Mouse (Mus musculus): ENCODE data around the gene Gfi1. TPM values are rescaled to one million over a fixed set of nuclear protein-coding genes. Genes with fewer than 3 reads are reported as not detected.

Gene Gfi1
- polyA plus RNA-seq, 1 experiment from 2014 or later, result not detected

DNA sequence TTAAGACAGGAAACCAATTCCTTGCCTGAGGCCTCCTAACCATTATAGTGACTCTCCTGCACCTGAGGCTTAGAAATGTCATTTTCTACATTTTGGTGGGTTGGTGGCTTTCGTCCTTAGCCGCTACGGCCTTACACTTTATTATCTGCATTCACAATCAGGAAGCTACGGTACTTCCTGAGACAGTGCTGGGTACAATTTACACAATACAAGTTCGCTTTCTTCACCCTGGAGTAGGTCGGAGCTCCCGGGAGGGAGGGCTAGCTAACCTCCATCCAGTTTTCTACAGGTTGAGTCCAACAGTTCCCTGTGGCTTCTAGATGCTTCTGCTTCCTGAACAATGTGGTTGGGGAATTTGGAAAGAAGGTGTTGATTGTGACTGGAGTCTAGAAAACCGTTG is 26.9 kb downstream of the Gfi1 start:
- H3K9ac ChIP-seq (replicated peaks), result no peak overlapping the region
- H3K36me3 ChIP-seq, result no peaks in the 10 kb centered on the region
- H3K4me1 ChIP-seq, result no peaks in the 10 kb centered on the region
- no peak overlapping the region for H3K4me3 ChIP-seq
- no peaks in the 10 kb centered on the region for H3K9me3 ChIP-seq
- H3K27ac ChIP-seq (replicated peaks), result no peak overlapping the region
- no peak overlapping the region for H3K4me2 ChIP-seq (replicated peaks)
- no peak for ATAC-seq (replicated peaks)
- WGBS, result 85% methylated on average over 8 of the region's 8 CpGs
- H3K27me3 ChIP-seq, result no peaks in the 10 kb centered on the region

DNA sequence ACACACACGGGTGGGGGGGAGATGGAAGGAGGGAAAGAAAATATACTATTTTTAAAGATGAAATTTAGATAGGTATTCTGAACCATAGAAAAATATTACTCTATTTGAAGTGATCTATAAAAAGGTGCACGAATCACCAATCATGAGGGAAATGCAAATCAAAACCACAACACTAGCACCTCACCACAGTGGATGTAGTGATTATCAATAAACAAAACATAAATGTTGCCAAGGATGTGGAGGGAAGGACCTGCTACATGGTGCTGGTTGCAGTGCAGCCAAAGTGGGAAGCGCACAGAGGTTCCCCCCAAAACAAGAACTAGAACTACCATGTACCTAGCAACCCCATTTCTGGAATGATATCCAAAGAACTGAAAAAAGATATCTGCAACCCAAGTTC is 30.8 kb downstream of the Gfi1 start:
- 76% methylated on average over 3 of the region's 3 CpGs for WGBS
- H3K9ac ChIP-seq (replicated peaks), result no peak overlapping the region
- no peaks in the 10 kb centered on the region for H3K36me3 ChIP-seq
- H3K4me3 ChIP-seq, result no peak overlapping the region
- no peak overlapping the region for H3K4me2 ChIP-seq (replicated peaks)
- H3K9me3 ChIP-seq, result no peaks in the 10 kb centered on the region
- H3K27ac ChIP-seq (replicated peaks), result no peak overlapping the region
- ATAC-seq (replicated peaks), result no peak
- no peaks in the 10 kb centered on the region for H3K27me3 ChIP-seq
- no peaks in the 10 kb centered on the region for H3K4me1 ChIP-seq

DNA sequence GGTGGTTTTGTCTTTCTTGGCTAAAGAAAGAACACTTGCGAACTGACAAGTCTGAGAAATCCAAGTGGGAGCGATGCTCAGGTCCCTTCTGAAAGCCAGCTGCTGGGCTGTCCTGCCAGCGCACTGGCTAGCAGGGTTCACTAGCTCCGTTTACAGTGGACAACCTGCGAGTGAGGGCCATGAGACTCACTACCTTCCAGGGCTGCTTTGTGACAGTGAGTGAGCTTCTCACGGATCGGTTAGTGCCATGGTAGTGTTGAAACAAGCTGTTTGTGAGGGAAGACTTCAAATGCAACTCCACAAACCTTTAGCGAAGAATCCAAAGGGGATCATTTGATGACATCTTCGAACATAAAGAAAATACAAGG is 37.4 kb downstream of the Gfi1 start:
- peaks cover 9% of the 10 kb centered on the region; the same call in 1 of the 2 replicates for H3K4me1 ChIP-seq
- no peaks in the 10 kb centered on the region for H3K9me3 ChIP-seq
- peak overlapping the region; percentile 51 for H3K4me3 ChIP-seq
- ATAC-seq (replicated peaks), result peak; percentile 62
- peak overlapping the region; percentile 64 for H3K4me2 ChIP-seq (replicated peaks)
- 21% methylated on average over 9 of the region's 9 CpGs for WGBS
- peaks cover 7% of the 10 kb centered on the region; the same call in 1 of the 2 replicates for H3K27me3 ChIP-seq
- peak overlapping the region; percentile 48 for H3K9ac ChIP-seq (replicated peaks)
- no peaks in the 10 kb centered on the region for H3K36me3 ChIP-seq
- H3K27ac ChIP-seq (replicated peaks), result peak overlapping the region; percentile 26; the same call in 1 of the 2 replicates

DNA sequence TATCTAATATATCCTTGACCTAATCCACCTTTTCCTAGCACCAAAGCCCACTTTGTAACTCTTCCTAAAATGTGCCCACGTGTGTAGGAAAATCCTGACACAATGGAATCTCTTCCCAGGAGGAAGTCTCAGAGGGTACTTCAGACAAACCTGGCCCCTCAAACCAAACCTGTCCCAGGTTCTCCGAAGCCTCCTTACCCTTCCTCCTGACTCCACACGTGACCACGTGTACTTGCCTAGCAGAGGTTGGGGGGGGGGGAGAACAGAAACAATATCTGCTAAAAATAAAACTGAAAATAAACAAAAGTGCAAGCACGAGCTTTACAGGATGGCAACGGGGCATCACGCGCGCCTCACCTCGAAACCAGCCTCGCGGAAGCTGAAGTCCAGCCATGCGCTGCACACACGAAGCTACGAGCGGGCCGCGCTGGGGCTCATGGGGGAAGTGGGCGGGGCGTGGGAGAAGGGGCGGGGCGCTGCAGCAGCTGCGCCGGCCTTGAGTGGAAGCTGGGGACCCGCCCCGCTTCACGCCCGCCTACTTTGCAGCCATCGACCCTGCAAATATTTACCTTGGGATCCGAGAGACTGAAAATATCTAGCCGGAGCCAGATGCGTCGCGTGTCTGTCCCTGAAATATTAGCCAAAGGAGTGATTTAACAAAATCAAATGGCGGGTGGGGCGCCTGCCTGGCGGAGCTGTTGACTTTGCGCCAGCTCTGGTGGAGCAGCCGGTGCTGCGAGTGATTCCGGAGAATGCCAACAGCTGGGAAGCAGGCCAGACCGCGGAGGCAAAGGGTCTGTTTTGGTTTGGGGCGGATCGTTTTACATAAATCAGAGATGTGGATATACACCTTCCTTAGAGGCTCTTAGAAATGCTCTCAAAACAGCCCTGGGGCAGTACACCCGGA is 38.0 kb downstream of the Gfi1 start:
- WGBS, result 17% methylated on average over 44 of the region's 46 CpGs
- peak overlapping the region; percentile 36; the same call in 1 of the 2 replicates for H3K27ac ChIP-seq (replicated peaks)

DNA sequence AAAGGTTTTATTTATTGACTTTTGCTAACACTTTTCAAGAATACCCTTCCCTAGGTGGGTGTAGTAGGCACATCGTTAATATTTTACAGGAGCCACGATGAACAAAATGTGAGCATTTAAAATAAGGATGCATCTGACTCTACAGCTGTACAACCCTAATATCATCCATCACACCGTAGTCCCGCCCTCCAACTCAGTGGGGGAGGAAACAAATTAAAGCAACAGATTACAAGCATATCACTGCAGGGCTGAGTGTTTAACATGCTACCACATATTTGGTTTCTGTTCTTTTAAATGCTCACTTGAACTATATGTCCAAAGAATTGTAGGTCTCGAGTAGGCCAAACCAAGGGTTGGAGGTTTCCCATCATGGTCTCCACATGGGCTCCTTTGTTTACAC is 38.7 kb downstream of the Gfi1 start:
- WGBS, result 93% methylated on average over 5 of the region's 5 CpGs
- no peaks in the 10 kb centered on the region for H3K36me3 ChIP-seq
- no peak overlapping the region for H3K4me3 ChIP-seq
- no peak overlapping the region for H3K27ac ChIP-seq (replicated peaks)
- no peak overlapping the region for H3K9ac ChIP-seq (replicated peaks)
- H3K27me3 ChIP-seq, result peaks cover 7% of the 10 kb centered on the region; the same call in 1 of the 2 replicates
- H3K9me3 ChIP-seq, result no peaks in the 10 kb centered on the region
- 0 out of 2 replicates have a peak, but pooled peaks have one; percentile 8 for ATAC-seq (replicated peaks)
- peaks cover 9% of the 10 kb centered on the region; the same call in 1 of the 2 replicates for H3K4me1 ChIP-seq
- no peak overlapping the region for H3K4me2 ChIP-seq (replicated peaks)

More for the DNA sequence above, 38.0 kb downstream of the Gfi1 start:
- Histone ChIP-seq H3K27me3 (peaks cover 7% of the 10 kb centered on the region; the same call in 1 of the 2 replicates), H3K36me3 (no peaks in the 10 kb centered on the region), H3K4me3 (peak overlapping the region; percentile 51), H3K4me2 (replicated peaks) (peak overlapping the region; percentile 64), H3K4me1 (peaks cover 9% of the 10 kb centered on the region; the same call in 1 of the 2 replicates), H3K9ac (replicated peaks) (peak overlapping the region; percentile 48), H3K9me3 (no peaks in the 10 kb centered on the region)
- ATAC-seq (replicated peaks), result peak; percentile 96

DNA sequence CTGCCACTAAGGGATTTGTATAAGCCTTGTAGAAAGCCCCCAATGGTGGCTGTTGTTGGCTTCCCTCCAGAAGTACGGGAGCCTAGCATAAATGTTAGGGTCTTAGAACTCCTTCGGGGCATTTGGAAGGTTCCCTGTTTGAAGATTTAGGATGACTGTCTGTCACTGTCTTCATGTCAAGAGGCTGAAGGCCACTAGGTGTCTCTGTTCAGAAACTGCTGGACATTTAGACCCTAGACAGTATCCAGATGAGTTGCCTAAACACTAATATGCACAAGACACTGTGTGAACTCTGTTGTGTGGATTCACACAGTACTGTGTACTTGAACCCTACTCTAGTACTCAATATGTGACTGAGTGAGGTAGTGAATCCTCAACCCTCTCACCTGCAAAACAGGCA is 41.5 kb downstream of the Gfi1 start:
- peaks cover 9% of the 10 kb centered on the region; the same call in 1 of the 2 replicates for H3K4me1 ChIP-seq
- H3K4me2 ChIP-seq (replicated peaks), result no peak overlapping the region
- no peak for ATAC-seq (replicated peaks)
- 85% methylated on average over 2 of the region's 2 CpGs for WGBS
- no peaks in the 10 kb centered on the region for H3K36me3 ChIP-seq
- no peak overlapping the region for H3K9ac ChIP-seq (replicated peaks)
- peaks cover 3% of the 10 kb centered on the region; the same call in 1 of the 2 replicates for H3K27me3 ChIP-seq
- H3K9me3 ChIP-seq, result no peaks in the 10 kb centered on the region
- no peak overlapping the region for H3K27ac ChIP-seq (replicated peaks)
- no peak overlapping the region for H3K4me3 ChIP-seq

DNA sequence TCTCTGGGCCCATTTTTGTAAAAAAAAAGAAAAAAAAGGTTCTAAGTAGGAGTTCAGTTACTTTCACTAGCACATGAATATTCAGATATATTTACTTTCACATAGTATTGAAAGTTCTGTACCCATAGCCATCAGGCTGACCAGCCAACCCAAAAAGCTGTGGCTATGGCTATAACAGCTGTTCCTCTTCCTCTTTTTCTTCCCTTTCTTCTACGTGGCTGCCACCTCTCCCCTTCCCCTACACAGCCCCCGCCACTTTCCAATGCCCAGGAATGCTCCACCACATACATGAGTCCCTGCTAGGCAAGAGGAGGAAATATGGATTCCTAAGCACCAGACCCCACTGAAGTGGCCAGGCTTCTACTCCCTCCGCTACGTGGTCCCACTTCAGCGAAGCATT is 44.5 kb downstream of the Gfi1 start:
- Histone ChIP-seq H3K4me1 (no peaks in the 10 kb centered on the region), H3K4me2 (replicated peaks) (no peak overlapping the region), H3K9me3 (no peaks in the 10 kb centered on the region), H3K9ac (replicated peaks) (no peak overlapping the region), H3K27ac (replicated peaks) (no peak overlapping the region), H3K27me3 (no peaks in the 10 kb centered on the region), H3K4me3 (no peak overlapping the region), H3K36me3 (no peaks in the 10 kb centered on the region)
- WGBS, result 80% methylated on average over 5 of the region's 5 CpGs
- ATAC-seq (replicated peaks), result no peak

DNA sequence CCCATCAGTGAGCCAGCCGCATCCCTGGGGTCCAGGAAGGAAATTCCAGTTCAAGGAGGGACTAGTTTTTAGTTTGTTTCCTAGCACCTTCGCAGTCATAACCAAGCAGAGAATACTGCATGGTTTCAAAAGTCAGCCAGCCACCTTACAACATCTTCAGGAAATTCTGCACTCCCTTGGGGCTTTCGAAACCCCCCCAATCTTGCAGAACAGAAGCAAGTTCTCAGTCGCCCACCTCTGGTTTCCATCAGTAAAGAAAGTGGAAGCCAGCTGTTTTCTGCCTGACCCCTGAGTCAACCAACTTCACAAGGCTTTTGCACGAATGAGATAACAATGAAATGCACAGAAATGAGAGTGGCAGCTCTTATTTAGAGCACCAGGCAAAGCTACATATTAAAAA is 47.4 kb downstream of the Gfi1 start:
- H3K9me3 ChIP-seq, result no peaks in the 10 kb centered on the region
- H3K9ac ChIP-seq (replicated peaks), result no peak overlapping the region
- no peaks in the 10 kb centered on the region for H3K36me3 ChIP-seq
- H3K4me3 ChIP-seq, result no peak overlapping the region
- no peak for ATAC-seq (replicated peaks)
- H3K4me1 ChIP-seq, result no peaks in the 10 kb centered on the region
- H3K27ac ChIP-seq (replicated peaks), result no peak overlapping the region
- no peak overlapping the region for H3K4me2 ChIP-seq (replicated peaks)
- 76% methylated on average over 5 of the region's 5 CpGs for WGBS
- no peaks in the 10 kb centered on the region for H3K27me3 ChIP-seq

Other genes starting within 250 kb of the Gfi1 start
- gene Gm42669, start 218.4 kb downstream of the Gfi1 start, polyA plus RNA-seq (2015; fragmentation: Nextera tagmentation; extraction: Ambion mirVana), result 0.43 and 0.52 TPM in 2 replicates
- 0.19 and 0.31 TPM in 2 replicates for gene 1700028K03Rik, start 191.3 kb downstream of the Gfi1 start, polyA plus RNA-seq (2015; fragmentation: Nextera tagmentation; extraction: Ambion mirVana)
- gene Rpap2, start 128.7 kb downstream of the Gfi1 start, polyA plus RNA-seq (2015; fragmentation: Nextera tagmentation; extraction: Ambion mirVana), result 20.9 and 21.8 TPM in 2 replicates
- 30.3 TPM in 2 replicates for gene Glmn, start 128.1 kb downstream of the Gfi1 start, polyA plus RNA-seq (2015; fragmentation: Nextera tagmentation; extraction: Ambion mirVana)
- 0.10 and 0.14 TPM in 2 replicates for gene Ube2d2b, start 104.1 kb upstream of the Gfi1 start, polyA plus RNA-seq (2015; fragmentation: Nextera tagmentation; extraction: Ambion mirVana)
- gene Evi5, start 149.1 kb upstream of the Gfi1 start, polyA plus RNA-seq (2015; fragmentation: Nextera tagmentation; extraction: Ambion mirVana), result 54.6 and 57.2 TPM in 2 replicates
- gene Rpl5, start 174.5 kb upstream of the Gfi1 start, polyA plus RNA-seq (2015; fragmentation: Nextera tagmentation; extraction: Ambion mirVana), result 69.9 and 71.3 TPM in 2 replicates